Mouse (Mus musculus): Measurements from ENCODE around the gene Cdh15. TPM values are rescaled to one million over a fixed set of nuclear protein-coding genes. Genes with fewer than 3 reads are reported as not detected.

Cdh15 gene
- polyA plus RNA-seq, 1 experiment, result not detected

DNA sequence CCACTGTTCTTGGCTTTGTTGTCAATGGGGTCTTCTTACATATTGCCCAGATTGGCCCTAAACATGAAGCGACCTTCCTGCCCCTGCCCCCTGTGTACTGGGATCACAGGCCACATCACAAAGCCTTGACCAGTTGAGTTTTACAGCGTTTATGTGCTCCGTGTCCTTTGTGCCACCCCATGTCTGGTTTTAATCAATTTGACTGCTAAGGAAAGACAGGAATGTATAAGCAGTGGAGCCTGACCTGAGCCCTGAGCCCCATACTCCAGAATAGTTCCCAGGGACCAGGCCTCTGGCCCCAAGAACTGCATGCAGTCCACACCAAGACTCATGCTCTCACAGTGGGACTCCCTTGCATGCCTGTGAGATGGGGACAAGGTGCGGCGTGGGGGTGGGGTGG, 27.4 kb downstream of the Cdh15 start:
- 92% methylated on average over 5 of the region's 5 CpGs for WGBS
- no peak overlapping the region for H3K4me3 ChIP-seq (replicated peaks; ENCODE audit: control insufficient read depth, low read depth, low read length)
- no peak overlapping the region for H3K27ac ChIP-seq (ENCODE audit: control insufficient read depth, insufficient read depth, low read depth, low read length, poor library complexity)
- H3K4me1 ChIP-seq (ENCODE audit: control insufficient read depth, insufficient read depth, low read length), result peaks cover 4% of the 10 kb centered on the region; the same call in 1 of the 2 replicates
- TF ChIP-seq CTCF (IDR thresholded peaks at IDR 0.05; ENCODE audit: control insufficient read depth, insufficient read depth, low read length) (no peak), POLR2A (IDR thresholded peaks at IDR 0.05; ENCODE audit: borderline replicate concordance, control insufficient read depth, low read depth, low read length) (no peak)

DNA sequence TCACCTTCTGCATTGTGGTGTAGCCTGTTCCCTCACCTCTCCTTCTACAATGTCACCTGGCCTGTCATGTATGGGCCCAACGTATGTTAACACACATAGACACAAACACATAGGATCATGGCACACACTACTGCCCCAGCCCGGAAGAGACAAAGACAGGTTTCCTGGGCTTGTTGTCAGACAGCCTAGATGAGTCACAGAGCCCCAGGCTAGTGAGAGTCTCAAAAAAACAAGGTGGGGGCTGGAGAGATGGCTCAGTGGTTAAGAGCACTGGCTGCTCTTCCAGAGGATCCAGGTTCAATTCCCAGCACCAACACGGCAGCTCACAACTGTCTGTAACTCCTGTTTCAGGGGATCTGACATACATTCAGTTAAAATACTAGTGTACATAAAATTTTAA, 30.5 kb downstream of the Cdh15 start:
- TF ChIP-seq POLR2A (IDR thresholded peaks at IDR 0.05; ENCODE audit: borderline replicate concordance, control insufficient read depth, low read depth, low read length) (no peak), CTCF (IDR thresholded peaks at IDR 0.05; ENCODE audit: control insufficient read depth, insufficient read depth, low read length) (no peak)
- no peak overlapping the region for H3K27ac ChIP-seq (ENCODE audit: control insufficient read depth, insufficient read depth, low read depth, low read length, poor library complexity)
- 83% methylated on average over 3 of the region's 3 CpGs for WGBS
- H3K4me3 ChIP-seq (replicated peaks; ENCODE audit: control insufficient read depth, low read depth, low read length), result no peak overlapping the region
- H3K4me1 ChIP-seq (ENCODE audit: control insufficient read depth, insufficient read depth, low read length), result no peaks in the 10 kb centered on the region

DNA sequence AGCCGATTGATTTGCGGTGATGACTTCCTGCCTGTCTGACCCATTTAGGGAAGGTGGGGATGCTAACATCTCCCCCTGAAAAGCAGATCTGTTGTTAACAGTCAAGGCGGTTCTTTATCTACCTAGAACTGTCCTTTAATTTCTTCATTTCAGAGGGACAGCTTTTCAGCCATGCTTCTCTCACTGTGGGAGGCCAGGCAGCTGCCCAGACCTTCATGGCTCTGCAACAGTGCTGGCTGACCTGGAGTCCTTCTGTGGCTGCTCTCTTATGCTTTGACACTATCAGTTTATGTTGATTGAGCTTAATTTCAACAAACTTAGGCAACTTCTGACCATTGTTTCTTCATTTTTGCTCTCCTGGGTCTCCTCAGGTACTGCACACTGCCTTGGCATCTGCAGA, 32.5 kb downstream of the Cdh15 start:
- 73% methylated on average over 3 of the region's 3 CpGs for WGBS
- Histone ChIP-seq H3K4me1 (ENCODE audit: control insufficient read depth, insufficient read depth, low read length) (no peaks in the 10 kb centered on the region), H3K27ac (ENCODE audit: control insufficient read depth, insufficient read depth, low read depth, low read length, poor library complexity) (no peak overlapping the region), H3K4me3 (replicated peaks; ENCODE audit: control insufficient read depth, low read depth, low read length) (no peak overlapping the region)
- TF ChIP-seq CTCF (IDR thresholded peaks at IDR 0.05; ENCODE audit: control insufficient read depth, insufficient read depth, low read length) (no peak), POLR2A (IDR thresholded peaks at IDR 0.05; ENCODE audit: borderline replicate concordance, control insufficient read depth, low read depth, low read length) (no peak)

GRCm38 (mm10) chr8:122883671-122884070, 35.9 kb downstream of the Cdh15 start:
- Histone ChIP-seq H3K4me3 (replicated peaks; ENCODE audit: control insufficient read depth, low read depth, low read length) (no peak overlapping the region), H3K4me1 (ENCODE audit: control insufficient read depth, insufficient read depth, low read length) (no peaks in the 10 kb centered on the region), H3K27ac (ENCODE audit: control insufficient read depth, insufficient read depth, low read depth, low read length, poor library complexity) (no peak overlapping the region)
- no peak for TF ChIP-seq POLR2A (IDR thresholded peaks at IDR 0.05; ENCODE audit: borderline replicate concordance, control insufficient read depth, low read depth, low read length)
- no peak for TF ChIP-seq CTCF (IDR thresholded peaks at IDR 0.05; ENCODE audit: control insufficient read depth, insufficient read depth, low read length)
- 91% methylated on average over 10 of the region's 10 CpGs for WGBS

DNA sequence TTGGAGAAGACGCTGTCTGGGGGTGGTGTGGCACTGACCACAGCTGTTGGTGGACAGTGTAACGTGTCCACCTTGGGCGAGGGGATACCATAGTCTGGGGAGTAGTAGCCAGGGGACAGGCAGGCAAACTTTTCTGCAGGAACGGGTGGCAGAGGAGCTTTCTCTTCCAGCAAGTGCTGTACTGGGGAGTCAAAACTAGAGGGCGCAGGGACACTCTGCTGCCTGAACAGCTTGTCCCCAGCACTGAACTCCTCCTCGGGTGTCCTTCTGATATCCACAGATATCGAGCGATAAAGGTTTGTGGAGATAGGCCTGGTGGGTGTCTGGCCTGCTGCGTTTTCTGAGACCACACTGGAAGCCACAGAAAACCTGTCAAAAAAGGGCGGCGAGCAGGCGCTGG, 43.7 kb downstream of the Cdh15 start:
- no peak overlapping the region for H3K27ac ChIP-seq (ENCODE audit: control insufficient read depth, insufficient read depth, low read depth, low read length, poor library complexity)
- H3K4me1 ChIP-seq (ENCODE audit: control insufficient read depth, insufficient read depth, low read length), result no peaks in the 10 kb centered on the region
- 83% methylated on average over 12 of the region's 12 CpGs for WGBS
- TF ChIP-seq CTCF (IDR thresholded peaks at IDR 0.05; ENCODE audit: control insufficient read depth, insufficient read depth, low read length) (no peak), POLR2A (IDR thresholded peaks at IDR 0.05; ENCODE audit: borderline replicate concordance, control insufficient read depth, low read depth, low read length) (no peak)
- no peak overlapping the region for H3K4me3 ChIP-seq (replicated peaks; ENCODE audit: control insufficient read depth, low read depth, low read length)

DNA sequence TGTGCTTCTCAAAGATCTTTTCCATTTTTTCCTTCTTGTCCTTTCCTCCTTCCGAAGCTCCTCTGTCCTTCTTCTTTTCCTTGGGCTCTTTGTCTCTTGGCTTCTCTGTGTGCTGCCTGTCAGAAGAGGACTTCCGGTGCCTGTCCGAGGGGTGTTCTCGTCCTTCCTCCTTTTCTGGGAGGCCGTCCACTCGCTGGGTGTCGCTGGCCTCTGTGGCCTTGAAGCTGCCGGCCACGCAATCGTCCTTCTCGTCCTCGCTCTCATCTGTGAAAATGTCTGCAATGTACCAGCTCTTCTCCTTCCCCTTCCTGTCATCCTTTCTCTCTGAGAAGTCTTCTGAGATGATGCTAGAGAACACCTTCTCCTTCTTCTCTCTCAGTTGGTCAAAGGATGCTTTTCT, 45.7 kb downstream of the Cdh15 start:
- Histone ChIP-seq H3K27ac (ENCODE audit: control insufficient read depth, insufficient read depth, low read depth, low read length, poor library complexity) (no peak overlapping the region), H3K4me1 (ENCODE audit: control insufficient read depth, insufficient read depth, low read length) (peaks cover 3% of the 10 kb centered on the region; the same call in 1 of the 2 replicates), H3K4me3 (replicated peaks; ENCODE audit: control insufficient read depth, low read depth, low read length) (no peak overlapping the region)
- TF ChIP-seq CTCF (IDR thresholded peaks at IDR 0.05; ENCODE audit: control insufficient read depth, insufficient read depth, low read length) (no peak), POLR2A (IDR thresholded peaks at IDR 0.05; ENCODE audit: borderline replicate concordance, control insufficient read depth, low read depth, low read length) (no peak)
- 86% methylated on average over 12 of the region's 12 CpGs for WGBS

- TF ChIP-seq POLR2A (IDR thresholded peaks at IDR 0.05; ENCODE audit: borderline replicate concordance, control insufficient read depth, low read depth, low read length), result no peak
- TF ChIP-seq CTCF (IDR thresholded peaks at IDR 0.05; ENCODE audit: control insufficient read depth, insufficient read depth, low read length), result no peak
- no peak overlapping the region for H3K4me3 ChIP-seq (replicated peaks; ENCODE audit: control insufficient read depth, low read depth, low read length)
- H3K27ac ChIP-seq (ENCODE audit: control insufficient read depth, insufficient read depth, low read depth, low read length, poor library complexity), result no peak overlapping the region
- 94% methylated on average over 11 of the region's 11 CpGs for WGBS
- H3K4me1 ChIP-seq (ENCODE audit: control insufficient read depth, insufficient read depth, low read length), result peaks cover 3% of the 10 kb centered on the region; the same call in 1 of the 2 replicates
These were observed 48.6 kb downstream of the Cdh15 start for GRCm38 (mm10) chr8:122896317-122896716.

- TF ChIP-seq POLR2A (IDR thresholded peaks at IDR 0.05; ENCODE audit: borderline replicate concordance, control insufficient read depth, low read depth, low read length) (no peak), CTCF (IDR thresholded peaks at IDR 0.05; ENCODE audit: control insufficient read depth, insufficient read depth, low read length) (no peak)
- H3K27ac ChIP-seq (ENCODE audit: control insufficient read depth, insufficient read depth, low read depth, low read length, poor library complexity), result no peak overlapping the region
- H3K4me1 ChIP-seq (ENCODE audit: control insufficient read depth, insufficient read depth, low read length), result peaks cover 3% of the 10 kb centered on the region; the same call in 1 of the 2 replicates
- no peak overlapping the region for H3K4me3 ChIP-seq (replicated peaks; ENCODE audit: control insufficient read depth, low read depth, low read length)
- WGBS, result 89% methylated on average over 8 of the region's 8 CpGs
These were observed 49.4 kb downstream of the Cdh15 start for GRCm38 (mm10) chr8:122897200-122897599.

DNA sequence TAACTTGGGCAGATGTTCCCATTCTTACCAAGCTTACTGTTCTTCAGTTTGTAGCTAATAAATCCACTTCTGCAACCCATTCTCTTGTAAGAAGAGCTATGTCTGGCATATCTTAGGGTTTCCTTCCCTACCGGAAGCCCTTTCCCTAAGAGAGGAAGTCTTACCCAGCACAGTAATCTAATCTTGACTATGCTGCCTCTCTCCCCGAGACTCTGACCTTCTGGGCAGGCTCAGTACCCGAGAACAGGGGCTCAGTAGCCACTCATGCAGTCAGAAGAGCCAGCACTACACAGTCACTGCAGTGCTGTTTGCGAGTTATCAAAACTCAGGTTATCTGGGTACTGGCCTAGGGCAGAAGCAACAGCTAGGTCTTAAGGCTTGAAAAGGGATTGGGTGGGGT, 50.3 kb downstream of the Cdh15 start:
- TF ChIP-seq CTCF (IDR thresholded peaks at IDR 0.05; ENCODE audit: control insufficient read depth, insufficient read depth, low read length), result no peak
- no peak for TF ChIP-seq POLR2A (IDR thresholded peaks at IDR 0.05; ENCODE audit: borderline replicate concordance, control insufficient read depth, low read depth, low read length)
- H3K27ac ChIP-seq (ENCODE audit: control insufficient read depth, insufficient read depth, low read depth, low read length, poor library complexity), result peak overlapping the region; percentile 60

More for the DNA sequence above, 50.3 kb downstream of the Cdh15 start:
- peaks cover 3% of the 10 kb centered on the region; the same call in 1 of the 2 replicates for H3K4me1 ChIP-seq (ENCODE audit: control insufficient read depth, insufficient read depth, low read length)
- WGBS, result 37% methylated on average over 4 of the region's 4 CpGs
- H3K4me3 ChIP-seq (replicated peaks; ENCODE audit: control insufficient read depth, low read depth, low read length), result no peak overlapping the region
